Mouse (Mus musculus) stomach, postnatal 0 days (tissue): ENCODE data around the gene Tuba3a.

Experiments
- CTCF ChIP-seq: IDR thresholded peaks from 2 replicates; pipeline ENCODE4 v1.5.1; 2016; ENCODE audit warnings: antibody characterized with exemption, low read depth, mild to moderate bottlenecking, moderate library complexity
- EP300 ChIP-seq: optimal IDR thresholded peaks from 2 replicates; pipeline ENCODE3; 2016; ENCODE audit warnings: antibody characterized with exemption

GRCm38 (mm10) chr6:125307091-125307490, 21.2 kb upstream of the Tuba3a start:
- TF ChIP-seq CTCF (no peak), EP300 (no peak)
